Mouse (Mus musculus): ENCODE data around the gene Gm4969.

DNA sequence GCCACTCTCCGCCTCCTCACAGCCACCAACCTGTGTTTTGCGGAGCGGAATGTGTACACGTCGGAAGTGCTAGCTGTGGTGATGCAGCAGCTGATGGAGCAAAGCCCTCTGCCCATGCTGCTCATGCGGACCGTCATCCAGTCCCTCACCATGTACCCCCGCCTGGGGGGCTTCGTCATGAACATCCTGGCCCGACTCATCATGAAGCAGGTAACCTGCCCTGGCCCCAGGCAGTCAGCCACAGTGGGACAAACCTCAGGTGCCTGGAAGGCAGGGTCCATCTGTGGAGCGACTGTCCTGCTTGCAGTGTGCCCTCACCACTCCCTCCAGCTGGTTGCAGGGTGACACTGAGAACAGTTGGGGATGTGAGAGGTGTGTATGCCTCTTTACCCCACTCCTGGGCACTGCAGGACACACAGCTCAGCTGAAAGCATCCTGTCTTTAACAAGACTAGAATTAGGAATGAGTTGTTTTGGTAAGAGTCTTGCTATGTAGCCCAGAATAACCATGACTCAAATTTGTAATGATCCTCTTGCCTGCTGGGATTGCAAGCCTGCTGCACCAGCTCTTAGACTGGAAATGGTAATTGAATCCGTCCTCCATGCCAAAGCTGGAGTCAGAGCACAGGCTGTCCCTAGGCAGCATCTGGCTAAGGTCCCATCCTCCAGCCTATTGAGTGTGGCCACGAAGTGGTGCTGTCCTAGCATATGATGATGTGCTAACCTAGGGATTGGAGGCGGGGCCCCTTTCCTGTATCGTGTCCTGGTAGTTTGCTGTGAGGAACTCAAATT lies 65.6 kb downstream of the Gm4969 start:
- TF ChIP-seq CTCF (IDR thresholded peaks at IDR 0.05; ENCODE audit: low read depth) (no peak), EP300 (IDR thresholded peaks at IDR 0.05; ENCODE audit: low read depth) (no peak)
